Mouse (Mus musculus): Measurements from ENCODE around the gene Anapc11.
"Not testable (repeated sequence)": the region's sequence is repeated elsewhere in the genome, so short reads cannot be mapped to it uniquely, and the experiment has no call there.

Gene Anapc11

DNA sequence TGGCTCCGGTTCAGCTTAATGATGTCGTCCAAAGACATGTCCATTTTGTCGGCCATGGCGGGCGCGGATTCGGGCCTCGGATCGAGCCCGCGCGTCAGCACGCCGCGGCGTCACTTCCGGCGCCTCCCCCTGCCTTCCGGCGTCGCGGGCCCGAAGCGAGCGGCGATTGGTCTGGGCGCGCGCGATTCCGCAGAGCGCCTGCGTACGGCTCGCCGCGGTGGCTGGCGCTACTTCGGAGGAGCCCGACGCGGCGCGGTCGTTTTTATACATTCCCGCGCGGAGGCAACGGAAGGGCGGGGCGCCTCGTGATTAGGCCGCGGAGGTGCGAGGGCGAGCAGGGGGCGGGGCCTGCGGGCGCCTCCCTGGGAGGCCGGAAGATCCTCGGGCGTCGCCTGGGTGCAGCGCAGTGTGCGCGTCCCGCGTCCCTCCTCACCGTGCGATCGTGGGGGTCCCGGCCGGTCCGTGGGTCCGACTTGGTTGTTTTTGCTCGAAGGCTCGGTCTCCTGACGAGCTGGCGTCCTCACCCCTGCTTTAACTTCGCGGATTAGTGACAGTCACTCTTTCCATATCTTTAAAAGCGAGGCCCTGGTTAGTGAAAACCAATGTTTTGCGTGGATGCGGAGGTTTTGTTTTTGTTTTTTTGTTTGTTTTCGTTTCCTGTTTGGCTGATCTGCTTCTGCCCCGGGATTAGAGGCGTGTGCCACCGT, at the start of gene Anapc11, which contains the start of gene Alyref:
TSS of gene Anapc11 (plus strand) at position 139 of the 707 bp plus-strand sequence.
TSS of gene Alyref (minus strand) at position 83 of the 707 bp plus-strand sequence.
- DNase-seq (ENCODE audit: low spot score in 2 of 2), result peak; percentile 91 to 92

DNA sequence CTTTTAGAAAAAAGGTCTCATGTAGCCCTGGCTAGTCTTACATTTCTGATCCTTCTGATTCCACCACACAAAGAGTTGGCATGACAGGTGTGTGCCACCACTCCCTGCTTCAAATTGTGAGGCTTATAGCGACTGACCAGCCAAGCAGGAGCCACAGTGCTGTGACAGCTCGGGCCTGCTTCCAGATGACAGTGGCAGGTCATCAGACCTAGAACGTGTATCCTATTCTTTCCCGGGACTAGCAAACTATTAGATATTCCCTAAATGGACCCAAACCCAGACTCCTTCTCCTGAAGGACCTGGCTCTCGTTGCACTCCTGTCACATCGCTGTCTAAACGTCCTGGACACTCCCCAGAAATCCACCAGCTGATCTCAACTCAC, 49.4 kb upstream of the Anapc11 start:
- DNase-seq (ENCODE audit: low spot score in 2 of 2), result no peak

GRCm38 (mm10) chr11:120549168-120549945, 48.9 kb upstream of the Anapc11 start, which contains the start of gene Mcrip1:
Mcrip1 (minus strand) TSS chr11:120549727.
- DNase-seq (ENCODE audit: low spot score in 2 of 2), result peak; percentile 91 to 93

- no peak for DNase-seq (ENCODE audit: low spot score in 2 of 2)
These were observed 48.0 kb upstream of the Anapc11 start for GRCm38 (mm10) chr11:120549986-120550809.

DNA sequence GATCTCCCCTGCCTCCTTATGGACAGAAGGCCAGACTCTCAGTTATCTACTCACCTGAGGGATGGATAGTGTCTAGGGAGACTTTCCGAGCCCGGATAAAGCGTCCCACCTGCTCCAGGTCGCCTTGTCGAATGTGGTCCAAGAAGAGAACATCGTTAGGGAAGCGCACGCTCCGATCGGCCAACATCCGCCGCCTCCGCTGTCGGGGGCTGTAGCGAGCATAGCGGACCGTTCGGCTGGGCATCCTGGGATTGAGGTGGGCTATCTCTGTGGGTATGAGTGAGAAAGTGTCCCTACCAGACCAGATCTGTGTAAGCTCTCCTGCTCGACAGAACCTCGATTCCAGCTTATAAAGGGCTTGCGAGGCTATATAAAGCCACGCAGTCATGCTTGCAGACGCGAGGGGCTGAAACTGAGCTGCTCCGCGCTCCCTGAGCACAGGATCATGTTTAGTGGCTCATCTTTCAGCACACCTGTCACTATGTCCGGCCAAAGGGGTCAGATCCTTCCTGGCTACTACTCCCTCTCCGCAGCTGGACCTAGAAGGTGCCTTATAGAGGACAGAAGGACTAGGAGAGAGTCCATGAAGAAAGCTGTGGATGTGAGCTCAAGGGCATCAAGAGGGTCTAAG, 47.3 kb upstream of the Anapc11 start, which contains the start of gene Ppp1r27:
TSS of gene Ppp1r27 (minus strand) at position 323 of the 631 bp plus-strand sequence.
- DNase-seq (ENCODE audit: low spot score in 2 of 2), result no peak

GRCm38 (mm10) chr11:120552736-120553135, 45.5 kb upstream of the Anapc11 start:
- no peak for DNase-seq (ENCODE audit: low spot score in 2 of 2)

- peak in 1 of 2 experiments; percentile 56 for DNase-seq (ENCODE audit: low spot score in 2 of 2)
These were observed 43.4 kb upstream of the Anapc11 start for GRCm38 (mm10) chr11:120554834-120555233.

GRCm38 (mm10) chr11:120555260-120555659, 43.0 kb upstream of the Anapc11 start:
- DNase-seq (ENCODE audit: low spot score in 2 of 2), result no peak

DNA sequence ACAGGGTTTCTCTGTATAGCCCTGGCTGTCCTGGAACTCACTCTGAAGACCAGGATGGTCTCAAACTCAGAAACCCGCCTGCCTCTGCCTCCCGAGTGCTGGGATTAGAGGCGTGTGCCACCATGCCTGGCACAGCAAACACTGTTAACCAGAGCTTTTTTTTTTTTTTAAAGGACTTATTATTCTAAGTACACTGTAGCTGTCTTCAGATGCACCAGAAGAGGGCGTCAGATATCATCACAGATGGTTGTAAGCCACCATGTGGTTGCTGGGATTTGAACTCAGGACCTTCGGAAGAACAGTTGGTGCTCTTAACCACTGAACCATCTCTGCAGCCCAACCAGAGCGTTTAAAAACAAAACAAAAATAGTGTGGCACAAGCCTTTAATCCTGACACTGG, 39.4 kb upstream of the Anapc11 start:
- not testable (repeated sequence) for DNase-seq (ENCODE audit: low spot score in 2 of 2)

- DNase-seq (ENCODE audit: low spot score in 2 of 2), result no peak
These were observed 37.1 kb upstream of the Anapc11 start for GRCm38 (mm10) chr11:120560952-120561728.

- no peak for DNase-seq (ENCODE audit: low spot score in 2 of 2)
These were observed 35.3 kb upstream of the Anapc11 start for GRCm38 (mm10) chr11:120562949-120563348.

- no peak for DNase-seq (ENCODE audit: low spot score in 2 of 2)
These were observed 33.1 kb upstream of the Anapc11 start for GRCm38 (mm10) chr11:120565114-120565513.

DNA sequence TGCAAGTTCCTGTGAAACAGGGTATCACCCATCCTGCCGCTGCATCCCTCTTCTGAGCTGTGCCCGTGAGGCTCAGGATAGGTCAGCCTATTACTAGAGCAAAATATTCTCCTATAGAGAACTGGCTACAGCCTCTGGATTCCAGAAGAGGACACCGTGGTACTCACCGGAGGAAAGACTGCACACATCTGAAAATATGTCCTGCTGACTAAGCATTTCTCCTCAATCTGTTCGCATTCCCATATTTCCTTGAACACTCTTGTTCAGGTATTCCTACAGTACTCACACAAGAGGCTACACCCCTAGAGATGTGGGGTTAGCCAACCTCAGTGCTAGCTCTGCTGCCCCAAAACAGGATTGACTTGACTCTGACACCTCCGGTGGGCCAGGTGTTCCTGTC, 29.9 kb upstream of the Anapc11 start:
- no peak for DNase-seq (ENCODE audit: low spot score in 2 of 2)

- DNase-seq (ENCODE audit: low spot score in 2 of 2), result no peak
These were observed 27.1 kb upstream of the Anapc11 start for GRCm38 (mm10) chr11:120571122-120571521.

DNA sequence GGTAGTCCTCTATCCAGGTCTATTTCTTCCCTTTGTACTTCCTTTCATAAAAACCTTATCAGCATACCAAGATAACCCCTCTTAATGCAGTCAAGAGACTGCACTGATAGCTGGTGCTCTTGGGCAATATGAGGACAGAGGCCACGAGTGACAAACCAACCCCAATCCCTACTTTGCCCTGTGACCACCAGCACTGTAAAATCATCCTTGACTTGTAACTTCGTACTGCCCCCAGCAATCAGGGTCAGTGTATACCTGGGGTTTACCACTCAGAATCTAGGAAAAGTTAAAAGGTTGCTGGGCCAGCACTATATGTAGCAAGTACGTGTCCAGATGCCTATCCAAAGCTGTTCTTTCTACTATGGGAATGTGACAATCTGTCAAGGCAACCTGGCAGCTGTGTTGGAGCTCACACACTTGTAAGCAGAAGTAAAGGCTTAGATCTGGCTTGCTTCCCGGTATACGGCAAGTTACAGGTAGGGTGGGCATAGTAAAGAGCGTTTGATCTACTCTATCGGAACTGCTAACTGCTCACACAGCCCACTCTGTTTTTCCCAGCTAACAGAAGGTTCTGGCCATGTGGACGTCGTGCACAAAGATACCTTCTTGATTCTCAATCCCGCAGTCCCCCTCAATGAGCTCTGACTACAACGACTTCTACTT, 26.3 kb upstream of the Anapc11 start:
- DNase-seq (ENCODE audit: low spot score in 2 of 2), result no peak

DNA sequence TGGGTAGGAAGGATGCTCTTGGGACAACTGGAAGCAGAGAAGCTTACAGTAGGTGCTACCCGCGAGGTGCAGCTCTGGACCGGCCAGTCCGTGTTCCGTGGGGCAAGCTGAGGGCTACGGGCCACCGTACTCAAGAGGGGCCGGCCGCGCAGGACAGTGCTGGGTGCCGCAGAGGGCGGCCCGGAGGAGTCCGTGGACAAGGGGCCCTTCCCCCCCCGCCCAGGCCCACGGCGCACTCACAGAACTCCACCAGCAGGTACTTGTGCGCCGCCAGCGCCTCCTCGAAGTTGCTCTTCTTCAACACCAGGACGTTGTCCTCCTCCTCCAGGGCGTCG, 25.8 kb upstream of the Anapc11 start:
- DNase-seq (ENCODE audit: low spot score in 2 of 2), result no peak

- peak; percentile 100 for DNase-seq (ENCODE audit: low spot score in 2 of 2)
These were observed 25.3 kb upstream of the Anapc11 start, which contains the start of gene P4hb for GRCm38 (mm10) chr11:120572752-120573584. P4hb (minus strand) TSS chr11:120573253.

DNA sequence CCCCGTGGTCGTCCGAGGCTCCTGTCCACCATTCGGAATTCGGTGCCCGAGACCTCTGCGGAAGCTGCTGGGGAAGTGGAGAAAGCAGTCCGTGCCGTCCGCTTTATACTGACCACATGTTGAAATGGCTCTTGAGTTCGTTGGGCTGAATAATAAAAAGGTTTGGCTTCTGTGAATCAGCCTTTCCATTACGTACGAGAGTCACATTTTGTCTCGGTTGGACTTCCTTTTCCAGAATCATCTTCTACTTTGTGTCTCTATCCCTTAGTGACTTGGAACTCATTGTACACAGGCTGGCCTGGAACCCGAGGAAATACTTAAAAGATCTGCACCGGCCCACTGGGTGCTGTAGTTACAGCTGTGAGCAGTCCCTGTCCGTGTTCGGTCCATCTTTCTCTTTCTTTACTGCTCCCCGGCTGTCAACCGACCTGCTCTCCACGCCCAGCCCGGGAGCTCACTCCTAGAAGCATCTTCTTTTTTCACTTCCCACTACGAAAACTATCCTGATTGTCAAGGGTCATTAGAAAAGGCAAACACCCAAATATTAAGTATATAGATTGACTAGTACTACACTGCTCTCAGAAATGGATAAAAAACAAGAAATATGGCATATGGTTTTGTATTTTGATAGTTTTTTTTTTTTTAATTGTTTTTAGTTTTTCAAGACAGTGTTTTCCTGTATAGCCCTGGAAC, 24.5 kb upstream of the Anapc11 start:
- no peak for DNase-seq (ENCODE audit: low spot score in 2 of 2)

- DNase-seq (ENCODE audit: low spot score in 2 of 2), result no peak
These were observed 24.0 kb upstream of the Anapc11 start for GRCm38 (mm10) chr11:120574278-120574600.
